Mouse (Mus musculus): ENCODE measurements around the gene Wif1.
A peak's percentile ranks its signal among the peaks of the same experiment; 100 is the strongest.

Gene Wif1

DNA sequence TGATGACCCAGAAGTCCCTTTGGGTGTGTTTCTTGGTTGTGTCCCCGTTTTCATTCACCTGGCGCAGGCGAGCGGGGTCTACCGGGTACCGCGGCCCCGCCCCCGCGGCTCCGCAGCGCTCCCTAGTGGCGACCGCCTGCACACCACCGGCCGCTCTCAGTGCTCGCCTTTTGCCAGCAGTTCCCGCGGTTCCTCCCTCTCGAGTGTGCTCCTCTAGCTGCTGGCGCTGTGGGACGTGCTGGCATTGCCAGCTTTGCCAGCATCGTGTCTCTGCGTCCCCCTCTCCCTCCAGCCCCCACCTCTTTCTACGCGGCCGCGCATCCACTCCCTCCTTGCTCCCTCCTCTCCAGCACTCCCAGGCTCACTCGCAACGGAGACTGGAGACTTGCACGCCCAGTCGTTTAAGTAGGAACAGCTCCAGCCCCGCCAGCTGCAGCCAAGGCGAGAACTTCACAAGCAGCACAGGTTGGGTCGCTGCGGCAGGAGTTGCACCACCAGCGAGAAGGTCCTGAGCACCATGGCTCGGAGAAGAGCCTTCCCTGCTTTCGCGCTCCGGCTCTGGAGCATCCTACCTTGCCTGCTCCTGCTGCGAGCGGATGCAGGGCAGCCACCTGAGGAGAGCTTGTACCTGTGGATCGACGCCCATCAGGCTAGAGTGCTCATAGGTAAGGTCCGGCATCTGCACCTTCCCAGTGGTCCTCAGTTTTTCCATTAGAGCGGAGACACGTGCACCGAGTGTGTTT, at the start of gene Wif1:
Wif1 (plus strand) TSS at position 135 of the 743 bp plus-strand sequence.
- DNase-seq = peak; percentile 76 to 78

DNA sequence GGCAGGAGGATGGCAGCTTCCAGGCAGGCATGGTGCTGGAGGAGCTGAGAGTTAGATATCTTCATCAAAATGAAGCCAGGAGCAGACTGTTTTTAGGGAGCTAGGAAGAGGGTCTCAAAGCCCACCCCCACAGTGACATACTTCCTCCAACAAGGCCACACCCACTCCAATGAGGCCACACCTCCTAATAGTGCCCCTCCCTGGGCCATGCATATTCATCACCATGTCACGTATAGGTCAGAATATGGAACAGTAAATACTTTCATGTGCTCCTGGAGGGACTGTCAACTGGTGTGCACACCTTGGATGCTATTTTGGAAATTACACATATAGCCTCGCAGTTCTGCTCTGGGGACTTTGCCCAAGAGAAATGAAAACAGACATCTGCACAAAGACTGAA, 31.6 kb upstream of the Wif1 start:
- DNase-seq = no peak

GRCm38 (mm10) chr10:121011496-121011895, 22.3 kb upstream of the Wif1 start:
- DNase-seq = no peak

- DNase-seq = no peak
Measured at GRCm38 (mm10) chr10:121016291-121016690, 17.5 kb upstream of the Wif1 start.

GRCm38 (mm10) chr10:121016711-121017503, 16.9 kb upstream of the Wif1 start:
- DNase-seq = no peak

GRCm38 (mm10) chr10:121022951-121023350, 10.8 kb upstream of the Wif1 start:
- DNase-seq = no peak

DNA sequence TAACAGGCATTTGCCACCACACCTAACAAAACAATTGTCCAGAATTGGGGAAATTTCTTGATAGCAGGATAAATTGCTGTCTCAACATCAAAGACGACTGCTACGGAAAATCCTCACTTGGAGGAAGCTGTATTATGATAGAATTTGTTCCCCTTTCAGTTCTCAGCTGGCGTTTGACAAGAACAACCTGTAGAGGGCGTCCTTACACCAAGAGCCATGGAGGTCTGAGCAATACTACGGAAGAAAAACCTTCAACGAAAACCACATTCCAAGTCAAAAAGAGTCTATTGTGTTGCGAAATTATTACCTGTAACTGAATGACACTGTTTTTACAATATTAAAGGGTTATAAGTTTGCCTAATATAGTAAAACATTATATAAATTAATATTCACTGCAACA, 2.0 kb upstream of the Wif1 start:
- peak in 1 of 2 experiments; percentile 29 for DNase-seq

DNA sequence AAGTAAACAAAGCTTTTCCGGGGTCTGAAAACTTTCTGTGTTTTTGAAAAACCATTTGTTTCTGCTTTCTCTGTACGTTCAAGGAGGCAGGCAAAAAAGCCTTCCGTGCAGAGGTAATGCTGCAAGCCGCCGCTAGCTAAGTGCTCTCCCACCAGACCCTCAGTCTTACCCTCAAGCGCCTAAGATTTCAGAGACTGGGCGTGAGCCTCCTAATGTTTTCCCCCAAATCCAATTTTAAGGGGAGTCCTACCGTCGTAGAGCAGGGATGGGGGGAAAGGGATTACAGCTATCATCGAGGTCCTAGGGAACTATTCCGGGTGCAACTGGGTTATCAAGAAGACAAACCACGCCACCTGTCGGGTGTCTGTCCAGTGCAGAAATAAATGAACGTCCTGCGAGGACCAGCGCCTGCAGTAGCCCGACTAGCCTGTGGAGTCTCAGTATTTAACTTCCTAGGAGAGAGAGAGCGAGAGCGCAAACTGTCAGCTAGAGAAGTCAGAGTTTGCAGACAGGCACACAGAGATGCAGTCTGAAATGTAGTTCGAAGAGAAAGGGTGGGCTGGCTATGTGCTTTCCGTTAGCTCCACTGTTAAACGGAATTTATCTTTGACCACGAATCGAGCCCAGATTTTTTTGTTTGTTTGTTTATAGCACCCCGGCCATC, 500 bp upstream of the Wif1 start:
- peak; percentile 85 to 89 for DNase-seq

DNA sequence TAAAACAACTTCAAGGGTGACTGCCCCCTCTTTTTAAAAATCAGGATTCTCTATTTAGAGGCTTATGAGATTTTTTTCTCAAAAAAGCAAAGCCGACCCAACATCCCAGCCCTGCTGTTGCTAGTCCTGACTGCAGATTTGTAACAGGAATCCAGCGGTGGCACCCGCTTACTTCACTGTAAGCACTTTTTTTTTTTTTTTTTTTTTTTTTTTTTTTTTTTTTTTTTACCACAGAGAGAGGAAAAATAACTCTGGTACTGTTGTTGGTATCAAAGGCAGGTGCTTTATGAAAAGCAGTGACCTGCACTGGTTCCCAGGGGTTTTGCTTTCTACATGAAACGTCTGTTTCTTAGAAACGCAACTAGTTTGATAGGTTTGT, 798 bp downstream of the Wif1 start:
- DNase-seq = no peak

DNA sequence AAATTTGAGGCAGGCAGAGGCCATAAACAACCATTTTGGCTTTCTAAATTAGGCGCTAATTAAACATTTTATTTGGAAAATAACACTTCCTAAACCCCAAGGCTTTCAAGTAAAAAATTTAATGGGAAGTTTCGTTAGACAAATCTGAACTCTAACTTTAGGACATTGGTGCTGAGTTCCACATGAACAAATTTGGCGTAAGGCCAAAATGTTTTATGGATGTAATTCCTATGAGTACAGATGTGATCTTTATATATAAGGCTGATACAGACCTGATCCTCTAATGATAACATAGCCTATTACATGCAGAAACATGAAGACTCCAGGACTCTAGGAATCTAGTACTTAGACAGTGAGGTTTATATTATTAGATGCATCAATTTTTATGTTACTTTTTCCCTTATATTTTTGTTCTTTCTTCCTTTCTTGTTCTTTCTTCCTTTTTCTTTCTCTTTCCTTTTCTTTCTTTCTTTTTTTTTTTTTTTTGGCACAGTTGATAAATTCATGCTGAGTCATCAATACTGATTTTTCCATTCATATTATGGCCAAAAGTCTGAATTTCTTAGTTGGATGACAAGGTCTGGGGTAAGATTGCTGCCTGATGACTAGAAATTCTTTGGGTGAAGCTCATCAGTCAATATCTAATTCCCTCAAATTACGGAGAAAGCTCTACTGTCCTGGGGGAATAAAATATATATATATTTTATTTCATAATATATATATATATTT, 5.0 kb downstream of the Wif1 start:
- no peak for DNase-seq

GRCm38 (mm10) chr10:121040911-121041310, 7.2 kb downstream of the Wif1 start:
- no peak for DNase-seq

GRCm38 (mm10) chr10:121047440-121047839, 13.7 kb downstream of the Wif1 start:
- DNase-seq = no peak

- DNase-seq = no peak
Measured at GRCm38 (mm10) chr10:121052076-121052475, 18.3 kb downstream of the Wif1 start.

- DNase-seq = peak; percentile 84 to 87
Measured at GRCm38 (mm10) chr10:121055452-121056188, 21.9 kb downstream of the Wif1 start.

DNA sequence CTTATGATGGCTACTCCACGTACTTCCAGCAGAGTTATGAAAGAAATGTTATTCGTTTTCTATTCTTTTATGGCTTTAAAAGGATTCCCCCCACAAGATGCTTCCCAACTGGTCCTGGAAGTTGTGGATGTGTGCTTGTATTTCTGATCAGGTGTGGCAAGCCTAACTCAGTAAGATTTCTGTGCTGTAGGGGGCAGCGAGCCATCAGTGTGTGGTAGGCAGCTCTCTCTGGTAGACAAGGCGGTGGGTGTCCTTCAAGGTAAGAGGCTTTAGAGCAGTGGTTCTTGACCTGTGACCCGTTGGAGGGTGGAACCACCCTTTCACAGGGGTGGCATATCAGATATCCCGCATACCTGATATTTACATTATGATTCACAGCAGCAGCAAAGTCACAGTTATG, 23.1 kb downstream of the Wif1 start:
- no peak for DNase-seq

DNA sequence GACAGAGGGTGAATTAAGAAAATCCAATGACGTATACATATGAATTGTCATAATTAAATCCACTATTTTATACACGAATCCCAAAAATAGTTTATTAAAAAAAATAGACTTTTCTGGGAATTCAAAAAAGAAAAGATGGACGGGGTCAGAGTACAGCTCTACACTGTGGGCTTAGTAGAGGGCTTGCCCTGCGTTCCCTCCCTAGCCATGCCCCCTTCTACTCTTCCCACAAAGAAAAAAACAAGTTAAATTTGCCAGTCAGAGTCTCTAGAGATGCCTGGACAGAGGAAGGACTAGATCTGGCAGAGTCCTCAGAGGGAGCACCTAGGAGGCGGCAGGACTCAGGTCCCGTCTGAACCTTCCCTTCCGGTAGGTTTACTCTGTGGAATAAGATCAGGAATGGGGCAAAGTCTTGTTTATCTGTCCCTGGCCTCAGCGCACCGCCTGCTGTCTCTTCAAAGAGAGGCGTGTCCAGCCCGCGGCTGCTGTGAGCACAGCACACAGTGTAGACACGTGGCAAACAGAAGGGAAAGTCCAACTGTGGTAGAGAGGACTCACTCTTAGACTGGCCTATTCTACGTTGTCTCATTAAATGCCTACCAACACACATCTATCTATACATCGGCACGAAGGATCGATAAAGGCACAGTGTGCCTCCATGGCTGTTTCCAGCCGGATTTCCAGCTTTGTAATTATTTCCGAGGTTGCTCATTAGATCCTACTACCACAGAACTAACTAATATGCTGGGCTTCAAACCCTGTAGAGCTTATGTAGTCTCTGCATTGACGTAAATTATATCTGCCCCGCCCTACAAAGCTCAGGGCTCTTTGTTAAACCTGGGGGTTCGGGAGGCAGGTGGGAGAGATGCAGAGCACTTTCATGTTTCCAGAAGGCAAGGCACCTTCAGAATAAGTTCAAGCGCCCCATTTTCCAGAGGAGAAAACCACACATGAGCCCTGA, 25.6 kb downstream of the Wif1 start:
- DNase-seq = peak; percentile 66 to 86

- no peak for DNase-seq
Measured at GRCm38 (mm10) chr10:121061336-121061835, 27.6 kb downstream of the Wif1 start.

GRCm38 (mm10) chr10:121062704-121063103, 28.9 kb downstream of the Wif1 start:
- DNase-seq = no peak

- DNase-seq = no peak
Measured at GRCm38 (mm10) chr10:121067416-121067951, 33.7 kb downstream of the Wif1 start.

- DNase-seq = no peak
Measured at GRCm38 (mm10) chr10:121068003-121068402, 34.2 kb downstream of the Wif1 start.

Measured in kidney, postnatal 25 days (tissue).